Mouse (Mus musculus): Measurements from ENCODE around the gene Rdm1.

- TF ChIP-seq CTCF (IDR thresholded peaks at IDR 0.05; ENCODE audit: low read depth, low read length) = no peak
- no peak for TF ChIP-seq TAL1 (conservative IDR thresholded peaks at IDR 0.05; ENCODE audit: low read depth, low read length)
- no peak for TF ChIP-seq POLR2AphosphoS5 (IDR thresholded peaks at IDR 0.05; ENCODE audit: insufficient replicate concordance, low read depth, low read length)
These were observed 11.6 kb upstream of the Rdm1 start for GRCm38 (mm10) chr11:101615380-101615779.

All from G1E (cell line).